Mouse (Mus musculus) urinary bladder, postnatal 14 days (tissue): ENCODE results near the gene Usp6nl.

Source experiments
- DNase-seq: peaks from one replicate; pipeline ENCODE4 v3.0.0; 2021; ENCODE audit warnings: low spot score

The Usp6nl gene

GRCm38 (mm10) chr2:6477884-6478283 lies 155.4 kb downstream of the Usp6nl start:
- no peak for DNase-seq

GRCm38 (mm10) chr2:6478361-6478965 lies 156.0 kb downstream of the Usp6nl start:
- DNase-seq = peak; percentile 37

GRCm38 (mm10) chr2:6478966-6479391 lies 156.5 kb downstream of the Usp6nl start:
- DNase-seq = peak; percentile 55

- DNase-seq = no peak
Observed at GRCm38 (mm10) chr2:6479620-6480019, 157.2 kb downstream of the Usp6nl start.

- DNase-seq = no peak
Observed at GRCm38 (mm10) chr2:6481966-6482365, 159.5 kb downstream of the Usp6nl start.

- no peak for DNase-seq
Observed at GRCm38 (mm10) chr2:6482411-6482810, 159.9 kb downstream of the Usp6nl start.

- DNase-seq = no peak
Observed at GRCm38 (mm10) chr2:6483081-6483992, 160.9 kb downstream of the Usp6nl start.

- DNase-seq = no peak
Observed at GRCm38 (mm10) chr2:6484179-6484578, 161.7 kb downstream of the Usp6nl start.

GRCm38 (mm10) chr2:6487566-6488488 lies 165.4 kb downstream of the Usp6nl start:
- DNase-seq = no peak

GRCm38 (mm10) chr2:6488489-6489056 lies 166.1 kb downstream of the Usp6nl start:
- no peak for DNase-seq

- DNase-seq = no peak
Observed at GRCm38 (mm10) chr2:6490076-6490475, 167.6 kb downstream of the Usp6nl start.

GRCm38 (mm10) chr2:6490870-6491269 lies 168.4 kb downstream of the Usp6nl start:
- no peak for DNase-seq

- DNase-seq = no peak
Observed at GRCm38 (mm10) chr2:6493886-6494285, 171.4 kb downstream of the Usp6nl start.
